Mouse (Mus musculus) frontal cortex, adult (tissue): ENCODE results near the gene Dpy19l3.

ENCODE experiments used
- ATAC-seq: cut with Nextera tagmentation; 2 replicates; pipeline ENCODE4 v1.9.2; 2017; ENCODE audit warnings: mild to moderate bottlenecking, moderate library complexity, mixed read lengths; ENCODE audit not compliant: low TSS enrichment

Gene Dpy19l3

DNA sequence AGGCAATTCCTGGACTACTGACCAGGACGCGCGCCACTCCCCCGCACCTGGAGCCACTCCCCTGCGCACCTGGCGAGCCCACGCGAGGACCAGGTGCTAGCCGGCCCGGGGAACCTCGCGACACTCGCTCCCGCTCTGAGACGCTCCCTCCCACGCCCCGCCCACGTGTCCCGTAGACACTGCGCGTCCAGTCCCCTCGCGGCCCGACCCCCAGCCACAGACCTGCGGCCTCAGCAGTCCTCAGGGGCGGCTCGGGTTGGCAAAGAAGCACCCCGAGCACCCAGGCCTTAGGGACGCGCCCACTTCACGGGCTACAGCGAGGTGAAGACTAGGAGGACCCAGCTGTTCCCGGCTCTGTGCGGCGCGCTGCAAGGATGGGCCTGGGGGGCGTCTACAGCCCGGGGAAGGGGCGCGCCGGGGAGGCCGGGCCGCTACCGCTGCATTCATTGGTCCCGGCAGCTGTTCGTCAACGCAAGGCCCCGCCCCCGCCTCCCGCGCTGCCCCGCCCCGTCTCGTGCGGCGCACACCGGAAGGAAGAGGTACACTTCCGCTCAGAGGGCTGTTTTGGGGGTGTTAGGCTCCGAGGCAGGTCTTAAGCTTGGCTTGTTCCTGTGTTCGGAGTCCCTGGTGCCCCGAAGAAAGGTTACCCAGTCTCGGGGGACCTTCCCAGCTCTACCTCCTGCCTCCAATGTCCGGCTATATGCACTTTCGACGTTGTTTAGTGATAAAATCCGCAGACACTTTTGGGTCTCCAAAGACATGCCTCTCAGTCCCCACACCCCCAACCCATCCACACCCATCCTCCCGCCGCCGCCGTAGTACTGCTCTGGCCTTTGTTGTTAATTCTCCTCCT, at the start of gene Dpy19l3:
Gene Dpy19l3 (minus strand): TSS at position 422 of the 853 bp plus-strand sequence.
- ATAC-seq = peak; percentile 71

DNA sequence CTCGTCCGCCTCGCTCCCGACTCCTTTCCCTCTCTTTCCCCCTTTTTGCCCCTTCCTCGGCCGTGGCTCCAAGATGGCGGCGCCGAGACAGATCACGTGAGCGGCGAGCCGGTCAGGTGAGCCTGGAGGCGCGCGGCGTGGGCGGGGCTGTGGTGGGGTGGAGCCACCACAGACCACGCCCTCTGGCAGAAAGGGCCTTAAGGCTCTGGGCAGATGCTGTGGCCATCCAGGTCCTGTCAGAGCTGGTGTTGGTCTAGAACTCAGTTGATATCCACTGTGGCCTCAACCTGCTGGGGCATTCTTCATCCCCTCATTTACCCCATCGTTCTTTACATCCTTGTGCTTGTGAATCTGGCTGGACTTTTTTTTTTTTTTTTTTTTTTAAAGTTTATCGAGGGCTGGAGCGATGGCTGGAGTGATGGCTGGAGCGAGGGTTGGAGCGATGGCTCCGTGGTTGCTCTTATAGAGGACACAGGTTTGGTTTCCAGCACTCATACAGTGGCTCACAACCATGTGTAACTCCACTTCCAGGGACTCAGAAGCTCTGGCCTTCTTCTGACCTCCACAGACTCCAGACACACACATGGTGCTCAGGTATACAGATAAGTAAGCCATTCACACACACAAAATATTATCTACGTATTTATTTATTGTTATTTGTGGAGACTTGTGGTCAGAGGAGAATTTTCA, 48.8 kb upstream of the Dpy19l3 start, which contains the start of gene Zfp507:
Gene Zfp507 (minus strand): TSS at position 98 of the 690 bp plus-strand sequence.
- peak; percentile 85 for ATAC-seq

DNA sequence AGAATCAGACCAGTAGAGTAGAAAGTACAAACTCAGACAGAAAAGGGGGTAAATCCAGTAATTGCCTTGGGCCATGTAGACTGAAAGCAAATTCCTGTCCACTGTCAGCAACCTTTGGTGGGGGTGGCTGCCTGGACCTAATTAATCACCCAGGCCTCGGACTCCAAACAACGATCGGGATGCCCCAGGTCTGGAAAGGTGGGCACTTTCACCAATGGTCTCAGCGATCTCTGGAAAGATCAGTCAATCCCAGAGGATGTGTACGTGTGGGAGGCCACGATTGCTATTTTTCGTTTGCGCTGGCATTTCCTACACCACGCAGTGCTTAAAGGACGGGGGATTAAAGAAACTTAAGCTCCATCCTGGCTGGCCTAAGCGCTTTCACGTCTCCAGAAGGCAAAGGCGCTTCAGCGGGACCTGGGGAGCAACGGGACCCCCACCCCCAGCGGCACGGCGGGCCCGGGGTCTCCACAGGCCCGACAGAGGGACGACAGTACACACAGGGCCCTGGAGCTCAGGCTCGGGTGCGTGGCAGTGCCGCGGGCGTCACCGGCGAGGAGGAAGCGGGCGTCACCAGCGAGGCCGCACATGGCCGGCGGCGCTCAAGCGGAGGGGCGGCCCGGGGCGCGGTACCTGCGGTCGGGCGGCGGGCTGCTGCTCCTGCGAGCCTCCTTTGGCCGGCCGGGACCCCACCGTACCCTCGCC, 48.1 kb upstream of the Dpy19l3 start:
- peak; percentile 91 for ATAC-seq

DNA sequence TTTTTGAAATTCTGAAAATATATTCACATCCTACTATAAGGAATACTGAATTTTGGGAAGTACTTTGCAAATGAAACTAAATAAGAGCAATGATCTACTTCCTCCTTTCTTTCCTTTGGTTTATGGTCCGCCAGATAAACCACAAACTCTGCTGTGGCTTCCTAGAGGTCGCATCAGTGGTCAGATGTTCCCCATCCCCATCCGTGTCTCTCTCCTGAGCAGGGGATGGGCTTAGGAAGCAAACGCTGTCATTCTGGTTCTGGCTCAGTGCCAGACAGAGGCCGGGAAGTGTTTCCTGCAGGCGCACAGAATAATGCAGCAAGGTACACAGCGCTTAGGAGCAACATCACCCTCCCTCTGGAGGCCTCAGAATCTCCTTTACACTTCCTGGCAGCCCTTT, 41.9 kb upstream of the Dpy19l3 start:
- ATAC-seq = no peak

DNA sequence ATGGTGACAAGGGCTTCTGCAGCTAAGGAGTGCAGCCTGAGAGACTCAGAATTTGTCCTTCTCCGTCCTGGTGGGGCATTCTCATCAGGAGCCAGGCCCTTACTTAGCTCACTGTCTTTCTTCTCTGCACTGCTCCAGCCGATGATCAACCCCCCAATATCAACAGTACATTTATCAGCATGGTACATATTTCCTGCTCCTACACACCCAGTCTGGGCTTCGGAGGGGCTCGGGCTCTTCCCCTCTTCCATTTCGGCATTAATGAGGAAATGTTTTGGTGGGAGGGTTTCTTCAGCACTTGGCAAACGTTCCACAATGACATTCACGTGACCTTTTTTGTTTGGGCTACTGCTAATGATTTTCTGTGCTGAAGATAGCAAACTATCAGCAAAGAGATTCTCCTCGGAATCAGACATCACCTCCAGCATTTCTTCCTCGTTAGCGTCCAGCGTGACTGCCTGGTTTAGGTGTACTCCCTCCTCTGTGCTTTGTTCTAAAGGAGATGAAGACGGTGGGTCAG, 40.0 kb upstream of the Dpy19l3 start:
- ATAC-seq = no peak

DNA sequence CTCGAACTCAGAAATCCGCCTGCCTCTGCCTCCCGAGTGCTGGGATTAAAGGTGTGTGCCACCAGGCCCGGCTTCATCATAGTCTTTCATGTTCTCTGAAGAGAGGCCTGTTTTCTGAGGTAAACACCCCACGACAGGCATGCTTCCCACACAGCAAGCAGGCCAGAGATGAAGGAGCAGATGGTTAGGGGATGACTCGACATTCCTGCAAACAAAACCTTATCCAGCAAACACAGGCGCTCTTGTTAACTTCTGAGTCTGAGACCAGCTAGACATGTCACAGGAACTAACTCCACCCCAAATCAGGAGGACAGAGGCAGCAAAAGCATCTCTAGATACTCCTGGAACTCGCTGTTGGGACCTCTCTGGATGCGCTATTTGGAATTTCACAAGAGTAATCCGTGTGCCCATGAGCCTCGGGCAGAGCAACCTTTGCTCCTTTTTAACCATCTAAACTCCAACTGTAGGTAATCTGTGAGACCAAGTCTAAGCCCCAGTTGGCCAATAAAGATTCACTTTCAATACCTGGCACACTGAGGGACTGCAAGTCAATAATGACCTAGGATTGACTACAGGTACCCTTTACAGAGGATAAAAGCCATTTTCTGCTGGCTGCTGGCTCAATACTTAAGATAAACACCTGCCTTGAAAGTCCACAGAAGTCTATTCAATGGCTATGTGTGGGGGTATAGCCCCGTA, 38.0 kb upstream of the Dpy19l3 start:
- ATAC-seq = peak; percentile 77

DNA sequence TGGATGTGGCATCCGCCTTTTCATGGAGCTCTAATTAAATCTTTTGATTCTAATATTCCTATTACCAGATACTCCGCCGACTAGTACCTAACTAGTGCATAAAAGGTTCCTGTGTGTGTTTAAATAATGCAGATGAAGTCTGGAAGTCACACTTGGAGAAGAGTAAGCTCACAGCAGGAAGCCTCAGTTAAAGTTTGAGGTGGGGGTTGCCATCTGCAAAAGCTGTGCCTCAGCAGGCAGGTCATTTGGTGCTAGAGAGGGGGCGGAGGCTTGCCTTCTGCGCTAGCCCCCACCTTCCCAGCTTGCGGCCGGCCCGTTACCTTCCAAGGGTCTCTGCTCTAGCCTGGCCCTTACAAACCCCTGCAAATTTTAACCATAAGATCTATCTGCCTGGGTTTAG, 36.7 kb upstream of the Dpy19l3 start:
- ATAC-seq = no peak

DNA sequence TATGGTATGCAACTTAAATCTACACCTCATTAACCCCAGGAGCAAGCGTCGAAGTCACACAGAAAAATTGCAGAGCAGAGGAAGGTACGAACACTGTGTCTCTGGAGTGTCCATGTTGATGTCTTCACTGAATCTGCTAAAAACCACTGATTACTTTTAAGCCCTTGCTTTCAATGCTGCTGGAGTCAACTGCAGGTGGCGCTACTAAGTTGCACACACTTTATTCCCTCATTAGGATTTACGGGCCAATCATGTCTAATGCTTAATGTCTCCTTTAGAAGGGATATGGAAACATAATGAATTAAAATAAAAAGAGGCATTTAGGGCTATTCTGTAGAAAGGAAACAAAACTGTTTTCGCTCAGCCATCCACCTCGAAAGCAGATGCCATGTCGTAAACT, 35.9 kb upstream of the Dpy19l3 start:
- ATAC-seq = no peak

DNA sequence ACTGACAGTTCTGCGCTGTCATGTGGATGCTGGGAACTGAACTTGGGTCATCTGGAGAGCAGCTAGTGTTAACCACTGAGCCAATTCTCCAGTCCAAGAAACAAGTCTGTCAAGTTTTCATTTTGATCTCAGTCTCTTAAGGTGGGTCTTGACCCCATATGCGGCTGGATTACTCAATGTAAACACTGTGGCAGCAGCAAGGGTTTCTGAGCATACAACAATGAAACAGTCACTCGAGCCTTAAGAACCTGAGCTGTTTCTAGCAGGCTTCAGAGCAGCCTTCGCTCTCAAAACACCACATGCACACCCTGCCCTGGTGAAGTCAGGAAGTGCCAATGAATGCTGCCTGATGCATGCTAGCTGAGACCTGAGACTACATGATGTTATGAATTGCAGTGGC, 31.3 kb upstream of the Dpy19l3 start:
- ATAC-seq = no peak

DNA sequence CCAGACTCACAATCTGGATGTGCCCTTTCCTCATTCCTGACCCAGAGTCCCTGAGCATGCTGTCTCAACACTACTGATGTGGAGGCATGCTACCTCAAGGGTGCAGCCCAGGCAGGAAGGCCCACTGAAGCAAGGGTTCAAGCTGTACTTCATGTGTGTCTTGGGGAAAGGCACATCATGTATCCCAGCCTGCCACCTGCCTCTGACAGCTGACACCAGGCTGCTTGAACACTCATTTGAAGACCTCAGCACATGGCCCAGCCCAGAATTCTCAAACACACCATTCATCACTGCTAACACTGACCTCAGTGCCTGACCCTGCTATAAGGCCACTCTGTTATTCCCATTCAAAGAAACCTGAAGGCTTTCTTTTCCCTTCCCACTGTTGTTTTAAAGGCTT, 28.0 kb upstream of the Dpy19l3 start:
- no peak for ATAC-seq

DNA sequence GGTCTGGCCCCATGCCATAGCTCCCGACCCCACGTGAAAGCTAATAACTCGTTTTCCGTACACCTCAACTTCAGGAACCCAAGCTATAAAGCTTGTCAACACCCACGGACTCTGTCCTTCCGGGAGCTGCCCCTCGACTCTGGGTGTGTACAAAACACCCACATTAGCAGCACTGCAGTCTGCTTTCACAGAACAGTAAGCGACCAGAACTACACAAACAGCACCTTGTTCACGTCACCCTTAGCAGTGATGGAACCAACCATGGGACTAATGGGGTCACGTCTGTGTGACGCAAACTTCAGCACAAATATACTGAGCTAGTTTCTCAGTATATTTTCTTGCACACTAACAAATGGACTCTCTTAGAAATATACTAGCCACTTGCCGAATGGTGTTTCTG, 19.9 kb upstream of the Dpy19l3 start:
- no peak for ATAC-seq

DNA sequence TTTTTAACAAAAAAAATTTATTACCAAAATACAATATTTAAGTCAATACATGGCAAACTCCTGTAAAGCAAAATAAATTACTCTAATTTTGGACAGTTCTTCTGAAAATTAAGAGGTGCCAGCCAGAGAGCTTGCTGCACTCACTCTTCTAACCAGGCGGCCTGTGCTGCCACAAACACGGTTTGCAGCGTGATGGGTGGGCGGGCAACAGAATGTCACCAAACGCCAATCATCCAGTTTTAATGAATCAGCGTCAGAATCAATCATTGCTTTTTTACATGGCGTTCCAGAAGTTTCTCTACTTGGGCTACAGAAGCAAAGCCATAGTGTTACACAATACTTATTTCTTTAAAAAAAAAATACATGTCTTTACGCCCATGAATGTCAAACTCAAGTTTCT, 18.1 kb upstream of the Dpy19l3 start:
- ATAC-seq = no peak

DNA sequence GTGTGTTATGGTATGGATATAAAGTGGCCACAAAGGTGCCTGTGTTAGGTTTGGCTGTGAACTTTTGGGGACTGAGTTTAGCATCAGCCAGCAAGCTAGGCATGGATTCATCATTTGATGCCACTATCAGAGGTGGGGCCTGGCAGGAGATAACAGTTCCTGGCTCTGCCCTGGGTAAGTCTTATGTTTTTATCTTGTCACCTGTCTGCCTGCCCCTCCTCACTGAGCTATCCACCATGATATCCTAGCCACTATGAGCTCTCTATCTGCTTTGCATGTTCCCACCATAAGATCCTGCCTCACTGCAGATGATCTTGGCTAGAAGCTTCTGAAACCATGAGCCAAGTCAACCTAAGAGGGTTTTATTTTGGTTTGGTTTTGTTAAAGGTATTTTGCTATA, 16.9 kb upstream of the Dpy19l3 start:
- no peak for ATAC-seq

DNA sequence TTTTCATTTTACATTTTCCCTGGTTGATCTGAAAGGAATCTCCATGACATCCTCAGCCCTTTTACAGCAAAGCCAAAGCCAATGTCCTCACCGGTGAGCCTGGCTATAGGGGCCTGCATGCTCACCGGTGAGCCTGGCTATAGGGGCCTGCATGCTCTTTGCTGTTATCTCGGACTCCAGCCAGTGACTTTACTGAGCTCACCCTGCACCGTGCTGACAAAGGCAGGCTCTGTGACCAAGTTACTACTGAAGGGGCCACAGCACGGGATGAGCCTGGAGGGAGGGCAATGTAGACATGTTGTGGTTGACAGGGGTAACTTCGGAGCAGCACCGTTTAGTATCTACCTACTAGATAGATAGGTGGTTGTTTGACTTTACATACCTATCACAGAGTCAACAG, 15.9 kb upstream of the Dpy19l3 start:
- no peak for ATAC-seq

DNA sequence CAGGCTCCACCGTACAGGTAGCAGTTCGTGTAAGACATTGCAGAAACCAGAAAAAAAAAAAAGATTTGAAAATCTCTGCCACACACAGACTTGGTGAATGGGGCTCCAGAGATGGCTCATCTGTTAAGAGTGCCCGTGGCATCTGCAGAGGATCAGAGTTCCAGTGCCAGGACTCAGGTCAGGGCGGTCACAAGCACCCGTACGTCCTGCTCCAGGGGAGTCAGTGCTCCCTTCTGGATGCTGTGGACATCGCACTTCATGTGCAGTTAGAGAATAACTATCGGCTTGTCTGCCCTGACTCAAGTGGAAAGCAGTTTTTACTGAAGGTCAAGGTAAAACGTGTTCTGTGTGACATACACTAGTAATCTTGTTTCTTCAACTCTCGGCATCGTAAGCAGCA, 10.2 kb upstream of the Dpy19l3 start:
- no peak for ATAC-seq

DNA sequence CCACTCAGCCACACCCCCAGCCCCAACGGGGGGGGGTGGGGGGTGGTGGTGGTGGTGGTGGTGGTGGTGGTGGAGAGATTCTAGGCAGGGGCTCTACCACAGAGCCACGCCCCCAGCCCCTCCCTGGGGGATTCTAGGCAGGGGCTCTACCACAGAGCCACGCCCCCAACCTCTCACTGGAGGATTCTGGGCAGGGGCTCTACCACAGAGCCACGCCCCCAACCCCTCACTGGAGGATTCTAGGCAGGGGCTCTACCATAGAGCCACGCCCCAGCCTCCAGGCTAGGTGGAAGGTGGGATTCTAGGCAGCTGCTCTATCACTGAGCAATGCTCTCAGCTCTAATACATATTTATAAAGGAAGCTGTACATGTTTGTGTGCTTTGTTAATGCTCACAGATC, 7.5 kb upstream of the Dpy19l3 start:
- ATAC-seq = no peak

DNA sequence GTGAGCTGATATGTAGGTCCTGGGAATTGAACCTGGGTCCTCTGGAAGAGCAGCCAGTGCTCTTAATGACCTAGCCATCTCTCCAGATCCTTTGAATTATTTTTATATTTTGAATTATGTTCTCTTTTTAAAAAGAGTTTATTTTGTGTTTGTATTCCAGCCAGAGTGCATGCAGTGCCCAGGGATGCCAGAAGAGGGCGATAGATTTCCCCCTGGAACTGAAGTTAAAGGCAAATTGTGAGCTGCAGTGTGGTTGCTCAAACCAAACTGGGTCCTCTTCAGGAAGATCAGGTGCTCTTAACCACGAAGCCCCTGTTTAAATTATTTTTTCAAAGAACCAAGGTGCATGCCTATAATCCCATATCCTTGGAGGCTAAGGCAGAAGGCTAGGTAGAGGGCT, 5.3 kb upstream of the Dpy19l3 start:
- ATAC-seq = no peak

DNA sequence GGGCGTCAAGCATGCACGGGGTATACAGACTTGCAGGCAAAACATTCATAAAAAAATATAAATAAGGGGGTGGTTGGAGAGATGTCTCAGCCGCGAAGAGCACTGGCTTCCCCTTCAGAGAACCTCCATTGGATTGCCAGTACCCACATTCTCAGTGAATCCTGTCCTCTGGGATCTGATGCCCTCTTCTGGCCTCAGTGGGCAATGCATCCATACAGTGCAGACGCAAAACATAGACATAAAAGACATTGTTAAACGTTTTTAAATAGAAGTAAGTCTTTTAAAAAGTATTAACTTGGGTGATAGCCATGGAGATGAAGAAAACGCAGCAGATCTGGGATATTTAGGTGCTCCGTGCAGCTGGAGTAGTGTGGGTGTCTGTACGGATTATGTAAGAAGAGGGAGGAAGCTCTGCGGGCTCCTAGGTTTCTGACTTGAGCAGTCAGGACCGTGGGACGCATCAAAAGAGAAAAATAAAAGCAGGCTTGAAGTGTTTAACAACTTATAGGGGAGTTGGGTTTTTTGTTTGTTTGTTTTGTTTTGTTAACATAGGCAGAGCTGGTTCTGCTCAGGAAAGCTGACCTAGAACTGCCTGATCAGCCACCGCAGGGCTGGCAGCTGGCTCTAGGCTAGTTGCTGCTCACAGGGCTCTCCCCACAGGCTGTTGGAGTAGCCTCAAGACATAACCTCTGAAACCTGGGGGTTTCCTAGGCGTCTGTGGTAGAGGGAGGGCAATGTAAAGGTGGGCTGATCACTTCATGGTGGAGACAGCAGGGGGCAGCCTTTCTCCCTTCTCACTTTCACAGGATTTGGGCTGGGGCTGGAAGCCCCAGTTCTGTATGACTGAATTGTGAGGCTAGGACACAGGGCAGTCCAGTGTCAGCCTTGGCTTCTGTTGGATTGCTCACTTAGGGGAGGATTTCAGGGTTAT, 2.5 kb upstream of the Dpy19l3 start:
- ATAC-seq = peak; percentile 56; the same call in 1 of the 2 replicates

DNA sequence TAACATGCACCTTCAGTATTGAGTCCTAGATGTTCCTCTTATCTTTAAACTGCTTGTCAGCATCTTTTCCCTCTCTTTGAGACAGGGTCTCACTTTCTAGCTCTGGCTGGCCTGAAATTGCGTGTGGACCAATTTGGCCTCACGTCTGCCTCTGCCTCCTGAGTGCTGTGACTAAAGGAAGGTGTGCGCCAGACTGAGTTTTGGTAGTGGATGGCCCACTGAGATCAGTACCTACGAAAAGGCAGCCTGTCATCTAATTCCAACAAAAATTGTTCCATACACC, 573 bp upstream of the Dpy19l3 start:
- ATAC-seq = no peak

DNA sequence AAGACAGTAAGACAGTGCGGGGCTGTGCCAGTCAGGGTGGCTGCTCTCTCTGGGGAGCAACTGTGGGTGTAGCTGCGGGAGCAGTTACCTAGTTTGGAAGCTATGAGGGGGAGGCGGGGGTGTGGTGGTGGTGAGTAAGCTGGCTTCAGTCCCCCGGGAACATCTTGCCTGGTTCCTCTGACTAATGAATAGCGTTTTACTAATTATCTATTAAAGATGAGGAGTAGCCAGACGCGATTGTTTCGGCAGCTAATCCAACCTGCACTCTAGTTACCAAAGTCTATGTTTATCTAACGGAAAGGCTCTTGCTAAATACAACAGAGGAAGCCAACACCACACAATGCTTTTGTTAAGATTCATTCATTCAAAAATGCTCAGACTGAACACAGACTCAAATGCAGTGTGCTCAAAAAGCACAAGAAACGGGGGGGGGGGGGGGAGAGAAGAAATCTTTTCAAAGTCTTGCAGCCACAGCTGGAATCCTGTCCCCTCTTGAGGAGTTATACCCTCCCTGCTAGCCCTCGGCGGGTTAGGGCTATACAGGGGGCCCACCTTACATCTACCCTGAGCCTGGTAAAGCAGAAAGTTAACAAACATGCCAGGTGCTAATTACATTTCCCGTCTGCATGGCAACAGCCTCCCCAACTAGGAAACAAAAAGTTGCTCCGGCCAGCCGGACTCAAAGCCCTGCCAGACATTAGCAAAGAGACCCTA, 778 bp downstream of the Dpy19l3 start:
- peak; percentile 42; the same call in 1 of the 2 replicates for ATAC-seq
